Comparison of ENCODE assay signal across 8 mouse cellular contexts in genomic region chr13:52457889-52458324, GRCm38 (mm10).
DNase-seq lines count a peak whose midpoint lies in the region; ATAC-seq and TF ChIP-seq lines count a peak whose summit lies in the region.

No protein-coding gene starts in this region.

- no peak overlapping the region for H3K4me3 ChIP-seq in midbrain, embryonic 14.5 days (replicated peaks; ENCODE audit: low read depth, low read length)
- H3K4me3 ChIP-seq in lung, adult 2 months (replicated peaks; ENCODE audit: extremely low read depth, low read depth, low read length): no peak overlapping the region
- H3K4me3 ChIP-seq in intestine, embryonic 16.5 days (ENCODE audit: low read length): no peak overlapping the region

- peak overlapping the region; percentile 79 for H3K27ac ChIP-seq in midbrain, embryonic 14.5 days (replicated peaks; ENCODE audit: low read depth, low read length)
- no peak overlapping the region for H3K27ac ChIP-seq in intestine, embryonic 16.5 days (ENCODE audit: low read length)

- ATAC-seq in midbrain, embryonic 14.5 days (ENCODE audit: low FRiP score, low TSS enrichment): peak; percentile 81; the same call in 1 of the 2 replicates
- ATAC-seq in intestine, embryonic 16.5 days: no peak

- no peaks in the 10 kb centered on the region for H3K27me3 ChIP-seq in midbrain, embryonic 14.5 days (ENCODE audit: control insufficient read depth, insufficient read depth, low read length)
- no peaks in the 10 kb centered on the region for H3K27me3 ChIP-seq in intestine, embryonic 16.5 days (replicated peaks; ENCODE audit: control insufficient read depth, insufficient read depth, low read length)

- TF ChIP-seq CTCF in lung, adult 2 months (IDR thresholded peaks at IDR 0.05; ENCODE audit: insufficient read depth, low read length): no peak

- peak overlapping the region; percentile 46 for H3K4me2 ChIP-seq in midbrain, embryonic 14.5 days (ENCODE audit: low read length)
- H3K4me2 ChIP-seq in intestine, embryonic 16.5 days (ENCODE audit: low read depth, low read length): no peak overlapping the region

- 0 out of 2 replicates have a peak, but pooled peaks cover 4% of the 10 kb centered on the region for H3K4me1 ChIP-seq in midbrain, embryonic 14.5 days (ENCODE audit: control insufficient read depth, insufficient read depth, low read length)
- no peaks in the 10 kb centered on the region for H3K4me1 ChIP-seq in lung, adult 2 months (ENCODE audit: control insufficient read depth, insufficient read depth, low read length)
- H3K4me1 ChIP-seq in intestine, embryonic 16.5 days (ENCODE audit: control insufficient read depth, insufficient read depth, low read length): 0 out of 2 replicates have a peak, but pooled peaks cover 4% of the 10 kb centered on the region

- H3K36me3 ChIP-seq in midbrain, embryonic 14.5 days (ENCODE audit: control insufficient read depth, insufficient read depth, low read length): no peaks in the 10 kb centered on the region
- no peaks in the 10 kb centered on the region for H3K36me3 ChIP-seq in intestine, embryonic 16.5 days (ENCODE audit: control insufficient read depth, insufficient read depth, low read length)

- TF ChIP-seq POLR2A in lung, adult 2 months (IDR thresholded peaks at IDR 0.05; ENCODE audit: borderline replicate concordance, extremely low read depth, low read depth, low read length): no peak

- intact Hi-C loops in heart, postnatal 25 days (cut with DNase I): no loop called here

- no peak overlapping the region for H3K9ac ChIP-seq in midbrain, embryonic 14.5 days (replicated peaks; ENCODE audit: low read length)
- H3K9ac ChIP-seq in intestine, embryonic 16.5 days (ENCODE audit: low read depth, low read length): no peak overlapping the region

- 19% methylated on average over 11 of the region's 11 CpGs for WGBS in midbrain, embryonic 14.5 days
- WGBS in lung, adult 2 months: 79% methylated on average over 11 of the region's 11 CpGs
- WGBS in intestine, embryonic 16.5 days: 77% methylated on average over 11 of the region's 11 CpGs

- peak; percentile 94 for DNase-seq in cerebellum, adult 11 months
- DNase-seq in fibroblast of lung, adult 2 months (ENCODE audit: low read depth): peak; percentile 26
- peak; percentile 67 to 81 for DNase-seq in layer of hippocampus, adult 8-10 months (ENCODE audit: low spot score in 2 of 2)
- peak; percentile 81 for DNase-seq in midbrain, embryonic 14.5 days
- no peak for DNase-seq in lung, adult 2 months
- no peak for DNase-seq in testis, postnatal 14 days (ENCODE audit: low spot score)
- DNase-seq in heart, postnatal 25 days (ENCODE audit: low spot score): no peak

- H3K9me3 ChIP-seq in midbrain, embryonic 14.5 days (ENCODE audit: control insufficient read depth, low read length): no peaks in the 10 kb centered on the region
- no peaks in the 10 kb centered on the region for H3K9me3 ChIP-seq in intestine, embryonic 16.5 days (ENCODE audit: control insufficient read depth, low read length)

Comparison
In these comparisons a context has a peak if more than half of its experiments do, and no peak if none do; other contexts are left out.
1. DNase-seq: peak in cerebellum, adult 11 months (single experiment), fibroblast of lung, adult 2 months (single experiment), layer of hippocampus, adult 8-10 months (2 of 2) and midbrain, embryonic 14.5 days (single experiment); none in lung, adult 2 months (single experiment), testis, postnatal 14 days (single experiment) and heart, postnatal 25 days (single experiment).